Comparison of ENCODE assay signal across 13 mouse cellular contexts in the genomic region with DNA sequence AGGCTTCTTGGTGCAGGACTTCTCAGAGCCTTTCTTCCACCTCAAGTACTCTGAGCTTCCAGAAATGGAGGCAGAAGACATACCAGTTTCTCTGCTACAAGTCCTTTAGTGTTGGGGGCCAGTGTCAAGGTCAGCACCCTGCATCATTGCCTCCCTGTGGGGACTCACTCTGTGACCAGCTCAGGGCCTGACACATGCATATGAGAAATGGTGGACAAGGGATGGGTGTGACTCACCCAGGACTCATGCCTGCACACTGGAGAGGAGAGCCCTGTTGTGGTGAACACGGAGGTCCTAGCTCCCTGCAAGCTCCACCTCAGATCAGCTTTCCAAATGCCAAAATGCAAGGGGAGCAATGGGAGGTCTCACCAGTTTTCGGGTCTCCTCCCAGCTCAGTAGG. TPM values are rescaled to one million over a fixed set of nuclear protein-coding genes. Genes with fewer than 3 reads are reported as not detected.
A peak's percentile ranks its signal among the peaks of the same experiment; 100 is the strongest.
DNase-seq lines count a peak whose midpoint lies in the region; ATAC-seq and TF ChIP-seq lines count a peak whose summit lies in the region.
"Had no signal": no experiment of that assay in that cellular context is flagged by ENCODE, and none has a peak within 500 bp of the region (broad histone marks: within the 10 kb centered on the region; RNA-seq: fewer than 3 reads in every experiment).

No protein-coding gene starts in this region.

- peaks cover 100% of the 10 kb centered on the region for H3K4me1 ChIP-seq in hindbrain, embryonic 10.5 days (replicated peaks)
- H3K4me1 ChIP-seq in hindbrain, postnatal 0 days (ENCODE audit: insufficient read depth, low read length), result peaks cover 36% of the 10 kb centered on the region
- H3K4me1 ChIP-seq in embryonic facial prominence, embryonic 14.5 days (ENCODE audit: control insufficient read depth, insufficient read depth, low read length), result peaks cover 58% of the 10 kb centered on the region
- peaks cover 79% of the 10 kb centered on the region for H3K4me1 ChIP-seq in midbrain, embryonic 14.5 days (ENCODE audit: control insufficient read depth, insufficient read depth, low read length)
- H3K4me1 ChIP-seq in lung, adult 2 months (ENCODE audit: control insufficient read depth, insufficient read depth, low read length), result peaks cover 9% of the 10 kb centered on the region

- H3K27ac ChIP-seq in hindbrain, embryonic 10.5 days, result peak overlapping the region; percentile 92
- no peak overlapping the region for H3K27ac ChIP-seq in hindbrain, postnatal 0 days
- H3K27ac ChIP-seq in embryonic facial prominence, embryonic 14.5 days (replicated peaks; ENCODE audit: low read depth, low read length), result peak overlapping the region; percentile 78
- H3K27ac ChIP-seq in midbrain, embryonic 14.5 days (replicated peaks; ENCODE audit: low read depth, low read length), result peak overlapping the region; percentile 93
- H3K27ac ChIP-seq: liver, embryonic 12.5 days; macrophage had no signal

- ATAC-seq in hindbrain, postnatal 0 days, result no peak
- no peak for ATAC-seq in embryonic facial prominence, embryonic 14.5 days (ENCODE audit: low read depth)
- ATAC-seq in midbrain, embryonic 14.5 days (ENCODE audit: low FRiP score, low TSS enrichment), result no peak
- ATAC-seq: liver, embryonic 12.5 days had no signal

- TF ChIP-seq CTCF in hindbrain, postnatal 0 days (IDR thresholded peaks at IDR 0.05; ENCODE audit: low read depth), result no peak
- TF ChIP-seq CTCF in lung, adult 2 months (IDR thresholded peaks at IDR 0.05; ENCODE audit: insufficient read depth, low read length), result no peak

- no peak for TF ChIP-seq POLR2A in lung, adult 2 months (IDR thresholded peaks at IDR 0.05; ENCODE audit: borderline replicate concordance, extremely low read depth, low read depth, low read length)

- H3K9me3 ChIP-seq in hindbrain, embryonic 10.5 days, result no peaks in the 10 kb centered on the region
- H3K9me3 ChIP-seq in hindbrain, postnatal 0 days (ENCODE audit: low read length), result no peaks in the 10 kb centered on the region
- no peaks in the 10 kb centered on the region for H3K9me3 ChIP-seq in embryonic facial prominence, embryonic 14.5 days (ENCODE audit: control insufficient read depth, low read length)
- H3K9me3 ChIP-seq in midbrain, embryonic 14.5 days (ENCODE audit: control insufficient read depth, low read length), result no peaks in the 10 kb centered on the region
- H3K9me3 ChIP-seq: liver, embryonic 12.5 days had no signal

- H3K36me3 ChIP-seq in hindbrain, embryonic 10.5 days, result no peaks in the 10 kb centered on the region
- no peaks in the 10 kb centered on the region for H3K36me3 ChIP-seq in hindbrain, postnatal 0 days (ENCODE audit: insufficient read depth, low read length)
- no peaks in the 10 kb centered on the region for H3K36me3 ChIP-seq in embryonic facial prominence, embryonic 14.5 days (ENCODE audit: control insufficient read depth, insufficient read depth, low read length)
- no peaks in the 10 kb centered on the region for H3K36me3 ChIP-seq in midbrain, embryonic 14.5 days (ENCODE audit: control insufficient read depth, insufficient read depth, low read length)
- H3K36me3 ChIP-seq: liver, embryonic 12.5 days had no signal

- H3K4me3 ChIP-seq in hindbrain, embryonic 10.5 days, result peak overlapping the region; percentile 33; the same call in 1 of the 2 replicates
- H3K4me3 ChIP-seq in hindbrain, postnatal 0 days (ENCODE audit: low read length), result no peak overlapping the region
- H3K4me3 ChIP-seq in embryonic facial prominence, embryonic 14.5 days (ENCODE audit: low read depth, low read length), result no peak overlapping the region
- H3K4me3 ChIP-seq in midbrain, embryonic 14.5 days (replicated peaks; ENCODE audit: low read depth, low read length), result no peak overlapping the region
- H3K4me3 ChIP-seq in lung, adult 2 months (replicated peaks; ENCODE audit: extremely low read depth, low read depth, low read length), result no peak overlapping the region
- H3K4me3 ChIP-seq: erythroblast, embryonic 14.5 days; liver, embryonic 12.5 days had no signal

- 52% methylated on average over 2 of the region's 2 CpGs for WGBS in hindbrain, embryonic 10.5 days
- 57% methylated on average over 2 of the region's 2 CpGs for WGBS in hindbrain, postnatal 0 days
- WGBS in embryonic facial prominence, embryonic 14.5 days, result 49% methylated on average over 2 of the region's 2 CpGs
- WGBS in midbrain, embryonic 14.5 days, result 63% methylated on average over 2 of the region's 2 CpGs
- WGBS in lung, adult 2 months, result 75% methylated on average over 2 of the region's 2 CpGs

- no peak overlapping the region for H3K9ac ChIP-seq in hindbrain, postnatal 0 days (replicated peaks; ENCODE audit: low read length)
- H3K9ac ChIP-seq in embryonic facial prominence, embryonic 14.5 days (ENCODE audit: low read depth, low read length), result no peak overlapping the region
- H3K9ac ChIP-seq in midbrain, embryonic 14.5 days (replicated peaks; ENCODE audit: low read length), result no peak overlapping the region
- H3K9ac ChIP-seq: liver, embryonic 12.5 days had no signal

- no peak overlapping the region for H3K4me2 ChIP-seq in hindbrain, postnatal 0 days (ENCODE audit: low read depth, low read length)
- no peak overlapping the region for H3K4me2 ChIP-seq in embryonic facial prominence, embryonic 14.5 days (ENCODE audit: low read depth, low read length)
- H3K4me2 ChIP-seq in midbrain, embryonic 14.5 days (ENCODE audit: low read length), result no peak overlapping the region
- H3K4me2 ChIP-seq: liver, embryonic 12.5 days had no signal

- no peaks in the 10 kb centered on the region for H3K27me3 ChIP-seq in hindbrain, embryonic 10.5 days (ENCODE audit: insufficient read depth, poor library complexity, severe bottlenecking)
- no peaks in the 10 kb centered on the region; the same call in 1 of the 2 replicates for H3K27me3 ChIP-seq in hindbrain, postnatal 0 days (ENCODE audit: insufficient read depth, low read length)
- no peaks in the 10 kb centered on the region for H3K27me3 ChIP-seq in embryonic facial prominence, embryonic 14.5 days (replicated peaks; ENCODE audit: control insufficient read depth, insufficient read depth, low read length)
- no peaks in the 10 kb centered on the region for H3K27me3 ChIP-seq in midbrain, embryonic 14.5 days (ENCODE audit: control insufficient read depth, insufficient read depth, low read length)
- H3K27me3 ChIP-seq: liver, embryonic 12.5 days had no signal

- DNase-seq in adrenal gland, adult (ENCODE audit: inconsistent age in 2 of 2, low spot score in 1 of 2), result peak; percentile 62 to 71
- no peak for DNase-seq in adrenal gland, adult 8-10 months
- no peak for DNase-seq in hindbrain, embryonic 10.5 days (ENCODE audit: low spot score)
- no peak for DNase-seq in hindbrain, postnatal 0 days (ENCODE audit: low spot score)
- no peak for DNase-seq in embryonic facial prominence, embryonic 14.5 days (ENCODE audit: low spot score)
- DNase-seq in midbrain, embryonic 14.5 days, result no peak
- no peak for DNase-seq in right cerebral cortex, postnatal 10 days (ENCODE audit: low spot score in 2 of 2)
- DNase-seq in lung, adult 2 months, result no peak
- DNase-seq: cerebellum, postnatal 10 days; gastrocnemius, postnatal 14 days had no signal

RNA-seq across cellular contexts. Expression of a gene that starts 49.7 kb away (rescaled TPM):
- 10 to 100 TPM; 39.5 to 48.5 (median 45.8) TPM for total RNA-seq in adrenal gland, adult 8-10 months (2022)
- polyA plus RNA-seq in hindbrain, embryonic 10.5 days (2016; fragmentation: Nextera tagmentation; extraction: Ambion mirVana), result 48.6 and 55.1 TPM in 2 replicates
- total RNA-seq in hindbrain, postnatal 0 days (2014; rRNA removed), result 23.5 and 26.2 TPM in 2 replicates
- 11.1 and 12.3 TPM in 2 replicates for polyA plus RNA-seq in hindbrain, postnatal 0 days (2015; fragmentation: Nextera tagmentation; extraction: Ambion mirVana)
- 31.2 and 34.5 TPM in 2 replicates for polyA plus RNA-seq in embryonic facial prominence, embryonic 14.5 days (2014; fragmentation: Nextera tagmentation; extraction: Ambion mirVana)
- polyA plus RNA-seq in midbrain, embryonic 14.5 days (2014; fragmentation: Nextera tagmentation; extraction: Ambion mirVana), result 21.2 and 27.8 TPM in 2 replicates
- polyA plus RNA-seq in lung, adult 2 months (2012; rRNA removed), result 158 and 172 TPM in 2 replicates

Comparison
In these comparisons a context has a peak if more than half of its experiments do, and no peak if none do; other contexts are left out.
1. DNase-seq: peak in adrenal gland, adult (2 of 2); none in adrenal gland, adult 8-10 months (single experiment), hindbrain, embryonic 10.5 days (single experiment), hindbrain, postnatal 0 days (single experiment), embryonic facial prominence, embryonic 14.5 days (single experiment), midbrain, embryonic 14.5 days (single experiment), right cerebral cortex, postnatal 10 days (0 of 2) and lung, adult 2 months (single experiment).